Mouse (Mus musculus) erythroblast, adult 5-6 weeks (primary cell): ENCODE measurements around the gene Gm49396. TPM values are rescaled to one million over a fixed set of nuclear protein-coding genes. Genes with fewer than 3 reads are reported as not detected.

Experiments
- ATAC-seq: replicated peaks from 2 replicates; pipeline ENCODE4 v1.8.0; 2016; ENCODE audit warnings: moderate number of reproducible peaks, mild to moderate bottlenecking, moderate TSS enrichment, inconsistent platforms; ENCODE audit not compliant: poor library complexity, low FRiP score, severe bottlenecking
- total RNA-seq, 2 experiments: library from RNA; stranded (forward) in 1 of 2; stranded (reverse) in 1 of 2; fragments of 150-400 nt in 1 of 2; fragments of 200-764, 138-1000 nt in 1 of 2; gene quantifications; 2 replicates each; pipeline versions ENCODE4 v1.2.3 to v1.2.4; 2015 to 2017; ENCODE audit warnings: low replicate concordance in 2 of 2

The Gm49396 gene
- 1.3 and 4.8 TPM in 2 replicates for total RNA-seq (2015; ENCODE audit: low replicate concordance)
- 5.2 and 6.6 TPM in 2 replicates for total RNA-seq (2017; ENCODE audit: low replicate concordance)

- ATAC-seq: peak; percentile 75
Measured at GRCm38 (mm10) chr7:30563117-30563905, at the start of gene Gm49396, which contains the start of the genes U2af1l4 and Psenen. Gene Gm49396, plus strand, starts transcription at chr7:30563344. Gene U2af1l4, plus strand, starts transcription at chr7:30563301. Gene Psenen, minus strand, starts transcription at chr7:30563627.

GRCm38 (mm10) chr7:30515003-30515760 is 48.0 kb upstream of the Gm49396 start:
- no peak for ATAC-seq

DNA sequence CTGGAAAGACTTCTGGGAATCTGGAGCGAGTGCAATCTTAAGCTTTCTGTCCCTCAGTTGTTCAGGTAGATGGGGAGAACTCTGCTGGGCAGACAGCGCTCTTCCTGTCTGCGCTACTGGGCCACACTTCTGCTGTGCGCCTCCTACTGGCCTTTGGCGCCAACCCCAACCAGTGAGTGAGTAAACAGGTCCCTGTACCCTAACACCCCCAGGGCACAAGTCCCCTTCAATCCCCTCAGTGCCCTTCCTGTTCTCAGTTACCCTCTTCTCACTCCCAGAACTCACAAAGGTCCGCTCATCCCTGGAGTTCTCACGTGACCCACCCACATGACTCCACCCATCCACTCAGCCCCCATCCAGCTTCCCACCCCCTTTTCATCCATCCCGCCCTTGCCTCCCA is 44.8 kb upstream of the Gm49396 start:
- no peak for ATAC-seq

GRCm38 (mm10) chr7:30520396-30520795 is 42.7 kb upstream of the Gm49396 start:
- no peak for ATAC-seq

DNA sequence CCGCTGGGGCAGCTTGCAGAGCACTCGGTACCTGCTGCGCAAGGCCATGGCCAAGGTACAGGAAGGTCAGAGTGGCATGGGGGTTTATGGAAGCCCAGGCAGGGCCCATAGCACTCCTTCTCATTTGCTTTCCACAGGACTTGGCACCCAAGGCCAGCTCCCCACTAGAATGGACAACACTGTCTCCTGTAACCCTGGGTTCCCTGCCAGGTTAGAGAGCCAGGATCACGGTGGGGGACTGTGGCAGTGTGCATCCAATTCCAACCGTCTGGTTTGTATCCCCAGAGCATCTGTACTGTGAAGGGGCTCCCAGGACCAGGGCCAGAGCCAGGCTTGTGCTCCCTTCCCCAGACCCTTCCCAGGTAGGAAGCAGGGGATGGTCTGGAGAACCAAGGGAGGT is 42.3 kb upstream of the Gm49396 start:
- no peak for ATAC-seq

- no peak for ATAC-seq
Measured at GRCm38 (mm10) chr7:30522871-30523270, 40.3 kb upstream of the Gm49396 start.

DNA sequence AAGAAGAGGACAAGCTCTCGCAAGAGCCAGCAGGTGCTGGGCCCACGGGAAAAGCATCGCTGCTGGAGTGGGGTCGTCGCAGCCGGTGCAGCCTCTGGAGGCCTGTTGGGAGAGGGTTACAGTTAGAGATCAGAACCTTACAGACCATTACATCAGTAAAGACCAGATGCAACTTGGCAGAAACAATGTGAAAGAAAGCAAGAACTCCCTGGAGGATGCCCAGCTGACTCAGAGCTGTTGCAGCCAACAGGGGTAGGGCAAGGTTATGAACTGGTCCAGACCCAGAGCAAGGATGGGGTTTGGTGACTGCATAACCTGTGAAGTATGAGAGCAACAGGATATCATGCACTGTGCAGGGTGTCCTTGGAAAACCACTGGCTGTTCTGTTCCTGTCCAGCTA is 38.7 kb upstream of the Gm49396 start:
- ATAC-seq: no peak

DNA sequence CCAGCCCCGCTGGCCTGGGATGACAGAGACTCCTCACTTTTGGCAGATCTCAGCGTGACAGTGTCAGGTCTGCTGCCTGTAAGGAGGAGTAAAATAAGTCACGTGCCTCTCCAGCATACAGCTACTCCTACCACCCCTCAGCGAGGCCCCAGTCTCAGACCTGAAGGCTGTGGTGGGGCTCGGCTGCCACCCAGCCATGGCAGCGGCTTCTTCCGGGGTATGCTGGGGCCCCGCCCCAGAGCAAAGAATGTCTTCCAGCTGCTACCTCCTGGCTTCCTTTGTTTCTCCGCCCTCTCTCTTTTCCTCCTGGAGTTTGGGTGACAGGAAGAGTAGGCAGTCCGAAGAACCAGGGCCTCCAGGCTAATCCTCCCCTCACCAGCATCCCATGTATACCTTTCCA is 37.2 kb upstream of the Gm49396 start:
- ATAC-seq: no peak

DNA sequence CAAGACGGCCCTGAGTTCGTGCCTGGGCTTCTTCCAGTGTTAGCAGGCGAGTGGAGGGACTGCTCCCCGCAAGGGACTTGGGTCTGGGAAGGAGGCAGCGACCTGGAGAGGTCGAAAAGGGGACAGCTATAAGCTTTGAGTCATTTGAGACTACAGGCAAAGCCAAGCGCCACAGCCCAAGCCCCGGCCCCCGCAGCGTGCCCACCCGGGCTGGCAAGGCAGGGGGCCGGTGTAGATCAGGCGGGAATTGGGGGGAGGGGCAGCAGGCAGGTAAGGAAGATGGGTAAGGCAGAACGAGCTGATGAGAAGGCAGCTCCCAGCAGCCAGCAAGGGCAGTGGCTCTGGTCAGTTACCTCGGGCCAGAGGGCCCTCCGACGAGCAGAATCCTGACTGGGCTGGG is 36.7 kb upstream of the Gm49396 start:
- ATAC-seq: no peak

DNA sequence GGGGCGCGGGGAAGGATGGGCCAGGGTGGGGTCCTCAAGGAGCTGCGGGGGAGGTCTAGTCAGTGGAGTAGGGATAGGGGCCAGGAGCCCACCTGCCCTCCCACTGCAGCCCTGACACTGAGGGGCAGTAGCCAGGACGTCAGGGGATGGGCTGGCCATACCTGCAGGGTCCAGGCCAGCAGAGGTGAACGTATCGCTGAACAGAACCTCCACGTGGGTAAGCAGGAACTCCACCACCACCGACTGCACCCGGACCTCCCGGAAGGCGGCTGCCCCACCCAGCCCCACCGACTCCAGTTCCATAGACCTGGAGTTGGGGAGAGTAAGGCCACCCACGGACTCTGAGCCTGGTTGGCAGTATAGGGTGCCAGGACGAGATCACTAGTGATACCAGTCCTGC is 36.2 kb upstream of the Gm49396 start:
- no peak for ATAC-seq

GRCm38 (mm10) chr7:30531291-30531815 is 31.8 kb upstream of the Gm49396 start:
- no peak for ATAC-seq

DNA sequence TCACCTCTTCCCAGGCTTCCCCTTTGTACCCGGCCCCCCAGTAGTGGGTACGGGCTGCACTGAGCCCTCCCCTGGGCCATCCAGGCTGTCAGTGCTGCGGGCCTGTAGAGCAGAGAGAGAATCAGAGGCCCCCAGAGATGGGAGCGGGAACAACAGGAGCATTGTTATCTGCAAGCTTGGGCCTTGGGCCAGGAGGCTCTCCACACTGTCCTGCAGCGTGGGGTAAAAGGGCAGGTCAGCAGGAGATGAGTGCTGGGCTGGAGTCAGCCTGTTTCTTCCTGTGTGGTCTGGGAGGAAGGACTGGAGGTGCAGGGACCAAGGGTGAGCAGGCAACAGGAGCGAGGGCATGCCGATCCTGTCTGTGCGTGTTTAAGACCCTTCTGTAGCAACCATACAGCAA is 30.2 kb upstream of the Gm49396 start:
- no peak for ATAC-seq

DNA sequence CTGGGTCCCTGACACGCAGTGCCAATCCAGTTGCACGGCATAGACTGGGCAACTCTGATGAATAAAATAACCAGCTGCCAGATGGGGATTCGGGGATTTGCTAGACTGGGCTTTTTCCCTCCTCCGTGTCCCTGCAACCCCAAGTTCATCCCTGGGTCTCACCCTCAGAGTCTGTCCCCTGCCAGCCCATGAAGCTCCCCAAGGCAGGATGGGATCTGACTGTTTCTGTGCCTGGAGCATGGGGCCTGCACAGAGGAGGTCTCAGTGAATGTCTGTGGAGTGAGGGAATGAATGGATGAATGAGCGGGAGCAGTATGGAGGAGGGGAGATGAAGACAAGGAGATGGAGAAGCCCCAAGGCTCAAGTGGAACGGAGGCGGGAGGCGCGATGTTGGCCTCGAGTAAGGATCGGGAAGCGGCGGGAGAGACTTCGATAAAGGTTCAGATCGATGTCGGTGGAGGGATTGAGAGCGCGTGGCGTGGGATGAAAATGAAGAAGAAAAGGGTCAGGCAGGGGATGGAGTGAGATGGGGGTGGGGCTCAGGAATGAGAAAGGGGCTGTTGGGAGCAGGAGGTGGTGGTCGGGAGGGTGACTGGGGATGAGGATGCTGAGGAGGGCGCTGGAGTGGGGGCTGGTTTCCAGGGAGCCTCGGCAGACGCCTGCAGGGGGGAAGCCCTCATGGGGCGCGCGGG is 29.1 kb upstream of the Gm49396 start:
- ATAC-seq: no peak

DNA sequence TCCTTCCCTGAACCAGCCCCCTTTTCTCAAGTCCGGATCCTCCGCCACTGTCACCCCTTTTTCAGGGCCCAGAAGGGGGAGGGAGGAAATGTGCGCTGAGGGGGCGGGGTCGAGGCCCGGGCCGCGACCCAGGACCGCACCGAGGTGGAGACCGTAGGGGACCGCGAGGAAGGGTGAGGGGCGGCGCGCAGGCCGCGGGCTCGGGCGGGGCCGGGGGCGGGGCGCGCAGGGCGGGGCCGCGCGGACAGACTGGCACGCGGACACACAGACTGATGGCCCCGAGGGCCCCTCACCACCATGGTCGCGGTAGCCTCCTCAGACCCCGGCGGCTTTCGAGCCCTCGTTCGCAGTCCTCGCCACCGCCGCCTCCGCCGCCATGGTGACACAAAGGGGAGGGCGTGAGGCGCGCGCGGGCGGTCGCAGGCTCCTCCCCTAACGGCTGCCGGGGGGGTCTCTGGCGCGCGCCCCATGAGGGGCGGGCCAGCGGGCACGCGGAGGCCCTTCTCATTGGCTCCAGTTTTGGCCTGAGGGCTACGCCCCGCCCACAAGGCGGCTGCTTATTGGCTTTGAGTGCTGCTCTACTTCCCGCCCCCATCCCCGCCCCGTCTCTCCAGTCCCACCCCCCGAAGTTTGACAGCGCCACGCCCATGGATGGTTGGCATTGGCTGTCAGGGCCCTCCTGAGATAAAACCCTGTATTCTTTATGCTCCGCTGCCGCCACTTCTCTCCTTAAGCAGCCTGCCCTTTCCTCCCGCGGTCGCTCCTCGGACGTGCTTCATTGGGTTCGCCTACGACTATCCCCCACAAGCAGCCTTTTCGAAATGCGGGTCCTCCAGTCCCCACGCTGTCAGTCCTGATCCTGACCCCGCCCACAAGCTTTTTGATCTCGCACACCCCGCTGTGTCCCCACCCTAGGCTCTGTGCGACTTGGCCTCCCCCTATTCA is 28.2 kb upstream of the Gm49396 start, which contains the start of gene Arhgap33:
Gene Arhgap33 (minus strand): TSS at position 428 of the 945 bp plus-strand sequence.
- ATAC-seq: peak; percentile 89

- no peak for ATAC-seq
Measured at GRCm38 (mm10) chr7:30540572-30540971, 22.6 kb upstream of the Gm49396 start.

- ATAC-seq: peak; percentile 29; the same call in 1 of the 2 replicates
Measured at GRCm38 (mm10) chr7:30544327-30544726, 18.8 kb upstream of the Gm49396 start.

- no peak for ATAC-seq
Measured at GRCm38 (mm10) chr7:30549880-30550279, 13.3 kb upstream of the Gm49396 start.

DNA sequence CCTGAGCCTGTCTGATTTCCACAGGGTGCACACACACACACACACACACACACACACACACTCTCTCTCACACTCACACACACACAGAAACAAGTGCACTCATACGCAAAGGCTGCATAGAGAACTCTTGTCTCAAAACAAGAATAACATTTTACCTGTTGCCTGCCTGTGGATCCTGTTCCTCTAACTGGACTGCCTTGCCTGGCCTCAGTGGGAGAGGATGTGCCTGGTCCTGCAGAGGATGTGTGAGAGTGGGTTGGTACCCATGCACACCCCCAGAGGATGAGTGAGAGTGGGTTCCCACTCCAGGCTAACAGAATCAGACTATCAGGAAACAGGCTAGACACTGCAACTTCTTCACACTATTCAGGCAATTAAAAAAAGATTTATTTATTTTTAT is 12.5 kb upstream of the Gm49396 start:
- no peak for ATAC-seq
